Mouse (Mus musculus): ENCODE data around the gene Gm21972. TPM values are rescaled to one million over a fixed set of nuclear protein-coding genes. Genes with fewer than 3 reads are reported as not detected.

Gm21972 gene
- total and polyA plus RNA-seq, 3 experiments = 0.65 to 52.7 TPM; not detected in 1

DNA sequence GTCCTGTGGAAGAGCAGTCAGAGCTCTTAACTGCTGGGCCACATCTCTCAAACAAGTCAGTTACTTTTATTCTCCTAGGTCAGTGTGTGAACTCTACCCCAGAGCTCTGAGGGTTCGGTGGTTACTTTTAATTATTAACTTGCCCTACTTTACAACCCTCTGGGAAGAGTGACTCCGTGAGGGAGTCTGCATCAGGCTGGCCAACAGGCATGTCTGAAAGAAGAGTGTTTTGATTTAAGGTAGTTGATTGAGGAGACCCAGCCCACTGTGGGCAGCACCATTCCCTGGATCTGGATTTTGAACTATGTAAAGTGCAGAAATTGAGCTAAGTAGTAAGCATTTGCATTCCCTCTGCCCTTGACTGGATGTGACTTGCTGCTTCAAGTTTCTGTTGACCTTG, 42.6 kb downstream of the Gm21972 start:
- Histone ChIP-seq H3K9me3 (replicated peaks; ENCODE audit: insufficient read depth, low read length) (no peaks in the 10 kb centered on the region), H3K4me3 (ENCODE audit: control insufficient read depth in 1 of 2, insufficient read depth in 1 of 2, low read depth in 2 of 2, low read length in 2 of 2) (no peak overlapping the region), H3K79me2 (ENCODE audit: control insufficient read depth, insufficient read depth, low read length, poor library complexity) (no peaks in the 10 kb centered on the region), H3K4me1 (ENCODE audit: control insufficient read depth in 1 of 2, insufficient read depth in 2 of 2, low read length in 2 of 2) (no peaks in the 10 kb centered on the region), H3K36me3 (ENCODE audit: control insufficient read depth in 1 of 2, insufficient read depth in 2 of 2, low read length in 2 of 2) (no peaks in the 10 kb centered on the region; a peak in 1 of 4 replicates), H3K27ac (ENCODE audit: control insufficient read depth, low read depth, low read length) (no peak overlapping the region), H3K27me3 (ENCODE audit: control insufficient read depth in 1 of 2, insufficient read depth in 2 of 2, low read length in 2 of 2) (no peaks in the 10 kb centered on the region), H3K9ac (ENCODE audit: control insufficient read depth, low read depth, low read length, poor library complexity, severe bottlenecking) (no peak overlapping the region)
- no peak for DNase-seq (ENCODE audit: low read depth, low spot score)
- no peak for TF ChIP-seq CHD1 (IDR thresholded peaks at IDR 0.05; ENCODE audit: low read depth, low read length)
- TF ChIP-seq E2F4 (IDR thresholded peaks at IDR 0.05; ENCODE audit: borderline replicate concordance, low read depth, low read length) = no peak
- no peak for TF ChIP-seq MYC (IDR thresholded peaks at IDR 0.05; ENCODE audit: low read depth, low read length)
- TF ChIP-seq TCF12 (IDR thresholded peaks at IDR 0.05; ENCODE audit: low read depth, low read length) = no peak
- TF ChIP-seq MAFK (IDR thresholded peaks at IDR 0.05; ENCODE audit: borderline replicate concordance, low read depth, low read length) = no peak
- no peak for TF ChIP-seq ZKSCAN1 (IDR thresholded peaks at IDR 0.05; ENCODE audit: low read depth, low read length)
- TF ChIP-seq NRF1 (IDR thresholded peaks at IDR 0.05; ENCODE audit: insufficient read depth, low read depth, low read length, poor library complexity, severe bottlenecking) = no peak
- no peak for TF ChIP-seq USF1 (IDR thresholded peaks at IDR 0.05; ENCODE audit: low read depth, low read length)
- TF ChIP-seq BHLHE40 (IDR thresholded peaks at IDR 0.05; ENCODE audit: borderline replicate concordance, low read depth, low read length) = no peak
- no peak for TF ChIP-seq MEF2A (IDR thresholded peaks at IDR 0.05; ENCODE audit: extremely low read depth, insufficient replicate concordance, low read depth, low read length, poor library complexity, severe bottlenecking)
- TF ChIP-seq SIN3A (IDR thresholded peaks at IDR 0.05; ENCODE audit: low read length) = no peak
- no peak for TF ChIP-seq GATA1 (IDR thresholded peaks at IDR 0.05; ENCODE audit: low read depth, low read length)

DNA sequence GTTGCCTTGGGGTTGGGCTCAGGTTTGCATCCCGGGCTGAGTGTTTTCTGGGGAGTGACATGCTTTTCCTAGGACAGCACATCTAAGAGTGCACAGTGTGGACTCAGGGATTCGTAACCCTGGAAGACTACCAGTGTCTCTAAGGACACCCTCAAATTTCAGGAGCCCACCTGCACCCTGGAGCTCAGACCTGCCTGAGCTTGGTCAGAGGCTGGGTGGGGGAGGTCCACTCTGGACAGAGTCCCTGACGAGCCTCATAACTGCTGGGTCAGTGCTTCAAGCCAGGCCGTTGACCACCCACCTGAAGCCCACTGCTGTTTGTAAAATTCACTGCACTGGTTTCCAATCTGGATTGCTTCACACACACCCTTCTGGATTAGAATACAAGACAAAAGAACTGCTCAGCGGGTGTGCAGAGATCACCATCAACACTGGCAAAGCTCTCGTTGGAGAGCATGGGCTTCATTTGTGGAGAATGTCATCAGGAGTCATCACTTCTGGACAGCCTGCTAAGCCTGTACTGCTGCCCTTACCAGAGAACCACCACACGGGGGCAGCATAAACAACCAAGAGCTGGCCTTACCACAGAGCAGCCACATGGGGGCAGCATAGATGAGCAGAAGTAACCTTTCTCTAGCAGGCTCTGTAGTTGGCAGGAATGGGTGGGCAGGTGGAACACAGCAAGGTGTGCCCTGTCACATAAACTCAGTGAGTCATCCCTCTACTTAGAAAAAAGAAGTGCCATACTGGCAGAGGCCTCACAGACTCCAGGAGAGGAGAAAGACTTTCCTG, 45.2 kb downstream of the Gm21972 start:
- Histone ChIP-seq H3K36me3 (ENCODE audit: control insufficient read depth in 1 of 2, insufficient read depth in 2 of 2, low read length in 2 of 2) (no peaks in the 10 kb centered on the region; a peak in 1 of 4 replicates), H3K9ac (ENCODE audit: control insufficient read depth, low read depth, low read length, poor library complexity, severe bottlenecking) (no peak overlapping the region), H3K27ac (ENCODE audit: control insufficient read depth, low read depth, low read length) (no peak overlapping the region), H3K4me3 (ENCODE audit: control insufficient read depth in 1 of 2, insufficient read depth in 1 of 2, low read depth in 2 of 2, low read length in 2 of 2) (no peak overlapping the region), H3K9me3 (replicated peaks; ENCODE audit: insufficient read depth, low read length) (no peaks in the 10 kb centered on the region), H3K27me3 (ENCODE audit: control insufficient read depth in 1 of 2, insufficient read depth in 2 of 2, low read length in 2 of 2) (no peaks in the 10 kb centered on the region), H3K79me2 (ENCODE audit: control insufficient read depth, insufficient read depth, low read length, poor library complexity) (no peaks in the 10 kb centered on the region), H3K4me1 (ENCODE audit: control insufficient read depth in 1 of 2, insufficient read depth in 2 of 2, low read length in 2 of 2) (no peaks in the 10 kb centered on the region)
- peak; percentile 89 for DNase-seq (ENCODE audit: low read depth, low spot score)
- TF ChIP-seq ZNF384 (IDR thresholded peaks at IDR 0.05; ENCODE audit: low read depth, low read length) (peak; percentile 66), CTCF (IDR thresholded peaks at IDR 0.05 in 2 of 3, conservative IDR thresholded peaks at IDR 0.05 in 1 of 3; ENCODE audit: control insufficient read depth in 1 of 3, insufficient read depth in 1 of 3, low read depth in 2 of 3, low read length in 3 of 3, poor library complexity in 1 of 3, severe bottlenecking in 1 of 3) (peak in 2 of 3 experiments; percentile 98 to 100), RCOR1 (IDR thresholded peaks at IDR 0.05; ENCODE audit: low read depth, low read length) (peak; percentile 42; the same call in 1 of the 2 replicates), MAZ (IDR thresholded peaks at IDR 0.05; ENCODE audit: low read depth, low read length) (peak; percentile 41; the same call in 1 of the 2 replicates), NRF1 (IDR thresholded peaks at IDR 0.05; ENCODE audit: insufficient read depth, low read depth, low read length, poor library complexity, severe bottlenecking) (0 out of 2 replicates have a peak, but pooled peaks have one; percentile 23), POLR2AphosphoS5 (IDR thresholded peaks at IDR 0.05; ENCODE audit: borderline replicate concordance, low read depth, low read length) (no peak), HCFC1 (IDR thresholded peaks at IDR 0.05; ENCODE audit: low read depth, low read length) (peak; percentile 65; the same call in 1 of the 2 replicates), POLR2AphosphoS2 (IDR thresholded peaks at IDR 0.05; ENCODE audit: low read length) (no peak), MAFK (IDR thresholded peaks at IDR 0.05; ENCODE audit: borderline replicate concordance, low read depth, low read length) (no peak), JUND (IDR thresholded peaks at IDR 0.05; ENCODE audit: low read depth, low read length) (peak; percentile 84; the same call in 1 of the 2 replicates), ELF1 (IDR thresholded peaks at IDR 0.05; ENCODE audit: low read depth, low read length) (peak; percentile 23; the same call in 1 of the 2 replicates), SIN3A (IDR thresholded peaks at IDR 0.05; ENCODE audit: low read length) (no peak; the same call in 1 of the 2 replicates), GABPA (IDR thresholded peaks at IDR 0.05; ENCODE audit: low read depth, low read length) (no peak), TBP (IDR thresholded peaks at IDR 0.05; ENCODE audit: low read depth, low read length) (no peak), BHLHE40 (IDR thresholded peaks at IDR 0.05; ENCODE audit: borderline replicate concordance, low read depth, low read length) (peak; percentile 49; the same call in 1 of the 2 replicates), MYB (IDR thresholded peaks at IDR 0.05; ENCODE audit: low read depth, low read length) (no peak), ETS1 (IDR thresholded peaks at IDR 0.05; ENCODE audit: low read depth, low read length) (no peak), EP300 (IDR thresholded peaks at IDR 0.05; ENCODE audit: low read depth in 1 of 2, low read length in 2 of 2) (peak in 1 of 2 experiments; percentile 71; a peak in 2 of 4 replicates), TCF12 (IDR thresholded peaks at IDR 0.05; ENCODE audit: low read depth, low read length) (peak; percentile 10; the same call in 1 of the 2 replicates), RAD21 (IDR thresholded peaks at IDR 0.05; ENCODE audit: low read depth, low read length) (peak; percentile 88), MYC (IDR thresholded peaks at IDR 0.05; ENCODE audit: low read depth, low read length) (no peak), ZC3H11A (IDR thresholded peaks at IDR 0.05; ENCODE audit: low read depth, low read length) (peak; percentile 93)

Measured in MEL (cell line).